8 mouse cellular contexts compared by ENCODE assay signal in genomic region chr10:83644865-83645715, GRCm38 (mm10). TPM values are rescaled to one million over a fixed set of nuclear protein-coding genes. Genes with fewer than 3 reads are reported as not detected.
A peak's percentile ranks its signal among the peaks of the same experiment; 100 is the strongest.
DNase-seq lines count a peak whose midpoint lies in the region; ATAC-seq and TF ChIP-seq lines count a peak whose summit lies in the region.

No protein-coding gene starts in this region.

- H3K36me3 ChIP-seq in spleen, adult 2 months (ENCODE audit: control insufficient read depth, insufficient read depth, low read length) = no peaks in the 10 kb centered on the region
- 0 out of 2 replicates have a peak, but pooled peaks cover 3% of the 10 kb centered on the region for H3K36me3 ChIP-seq in embryonic facial prominence, embryonic 10.5 days (replicated peaks)
- peaks cover 2% of the 10 kb centered on the region; the same call in 1 of the 2 replicates for H3K36me3 ChIP-seq in lung, embryonic 16.5 days (ENCODE audit: control insufficient read depth, insufficient read depth, low read length)
- H3K36me3 ChIP-seq in stomach, embryonic 15.5 days = no peaks in the 10 kb centered on the region

- no peak overlapping the region for H3K4me3 ChIP-seq in spleen, adult 2 months (ENCODE audit: extremely low read depth, insufficient read depth, insufficient read length)
- 0 out of 2 replicates have a peak overlapping the region, but pooled peaks have one; percentile 11 for H3K4me3 ChIP-seq in embryonic facial prominence, embryonic 10.5 days
- H3K4me3 ChIP-seq in lung, embryonic 16.5 days (ENCODE audit: low read length) = no peak overlapping the region
- no peak overlapping the region for H3K4me3 ChIP-seq in stomach, embryonic 15.5 days (replicated peaks)

- TF ChIP-seq POLR2A in spleen, adult 2 months (IDR thresholded peaks at IDR 0.05; ENCODE audit: low read depth, low read length) = no peak

- peak overlapping the region; percentile 3; the same call in 1 of the 2 replicates for H3K4me2 ChIP-seq in lung, embryonic 16.5 days (ENCODE audit: low read depth, low read length)
- H3K4me2 ChIP-seq in stomach, embryonic 15.5 days = peak overlapping the region; percentile 72

- no peak for TF ChIP-seq CTCF in spleen, adult 2 months (IDR thresholded peaks at IDR 0.05; ENCODE audit: extremely low read depth, insufficient read depth, insufficient read length, insufficient replicate concordance)

- 0 out of 2 replicates have a peak, but pooled peaks cover 3% of the 10 kb centered on the region for H3K27me3 ChIP-seq in spleen, adult 2 months (ENCODE audit: control insufficient read depth, insufficient read depth, low read length)
- H3K27me3 ChIP-seq in embryonic facial prominence, embryonic 10.5 days (replicated peaks; ENCODE audit: low read depth, poor library complexity, severe bottlenecking) = no peaks in the 10 kb centered on the region
- no peaks in the 10 kb centered on the region for H3K27me3 ChIP-seq in lung, embryonic 16.5 days (ENCODE audit: control insufficient read depth, insufficient read depth, low read depth, low read length)
- no peaks in the 10 kb centered on the region for H3K27me3 ChIP-seq in stomach, embryonic 15.5 days (replicated peaks)

- ATAC-seq in lung, embryonic 16.5 days (ENCODE audit: low read depth) = peak; percentile 8; the same call in 1 of the 2 replicates
- peak; percentile 63 for ATAC-seq in stomach, embryonic 15.5 days (ENCODE audit: insufficient read depth, low FRiP score, low read depth)

- no peak for DNase-seq in spleen, adult 2 months (ENCODE audit: low read depth in 1 of 2, low spot score in 2 of 2)
- DNase-seq in spleen, adult 18-20 months = no peak
- DNase-seq in embryonic facial prominence, embryonic 10.5 days (ENCODE audit: low spot score) = no peak
- DNase-seq in heart, postnatal 4 days = peak; percentile 31
- DNase-seq in urinary bladder, adult 2 months (ENCODE audit: low spot score) = no peak
- DNase-seq in spleen, postnatal 4 days (ENCODE audit: low spot score in 2 of 2) = no peak

- H3K9ac ChIP-seq in lung, embryonic 16.5 days (ENCODE audit: low read length) = 0 out of 2 replicates have a peak overlapping the region, but pooled peaks have one; percentile 4
- H3K9ac ChIP-seq in stomach, embryonic 15.5 days = no peak overlapping the region

- peak overlapping the region; percentile 3; the same call in 1 of the 2 replicates for H3K27ac ChIP-seq in spleen, adult 2 months (ENCODE audit: insufficient read depth, low read length)
- peak overlapping the region; percentile 65 for H3K27ac ChIP-seq in embryonic facial prominence, embryonic 10.5 days (replicated peaks)
- peak overlapping the region; percentile 53 for H3K27ac ChIP-seq in lung, embryonic 16.5 days (ENCODE audit: low read length)
- peak overlapping the region; percentile 86 for H3K27ac ChIP-seq in stomach, embryonic 15.5 days

- H3K4me1 ChIP-seq in spleen, adult 2 months (ENCODE audit: control insufficient read depth, insufficient read depth, insufficient read length) = peaks cover 3% of the 10 kb centered on the region
- H3K4me1 ChIP-seq in embryonic facial prominence, embryonic 10.5 days = peaks cover 46% of the 10 kb centered on the region
- H3K4me1 ChIP-seq in lung, embryonic 16.5 days (replicated peaks; ENCODE audit: control insufficient read depth, insufficient read depth, low read length) = peaks cover 33% of the 10 kb centered on the region
- peaks cover 21% of the 10 kb centered on the region for H3K4me1 ChIP-seq in stomach, embryonic 15.5 days

- 47% methylated on average over 16 of the region's 16 CpGs for WGBS in spleen, adult 2 months
- WGBS in embryonic facial prominence, embryonic 10.5 days = 69% methylated on average over 16 of the region's 16 CpGs
- 48% methylated on average over 16 of the region's 16 CpGs for WGBS in lung, embryonic 16.5 days
- 49% methylated on average over 16 of the region's 16 CpGs for WGBS in stomach, embryonic 15.5 days

- no peaks in the 10 kb centered on the region for H3K9me3 ChIP-seq in embryonic facial prominence, embryonic 10.5 days
- H3K9me3 ChIP-seq in lung, embryonic 16.5 days (ENCODE audit: control insufficient read depth, low read length) = no peaks in the 10 kb centered on the region
- H3K9me3 ChIP-seq in stomach, embryonic 15.5 days = no peaks in the 10 kb centered on the region

RNA-seq across cellular contexts. Expression of gene Appl2, which starts 3.4 kb away (rescaled TPM):
- 11.7 and 12.6 TPM in 2 replicates for polyA plus RNA-seq in spleen, adult 2 months (2012; rRNA removed)
- 39.6 and 40.6 TPM in 2 replicates for polyA plus RNA-seq in embryonic facial prominence, embryonic 10.5 days (2016; fragmentation: Nextera tagmentation; extraction: Ambion mirVana)
- 10 to 100 TPM; 31.6 to 35.5 TPM for total RNA-seq in heart, postnatal 4 days (2021)
- polyA plus RNA-seq in lung, embryonic 16.5 days (2015; fragmentation: Nextera tagmentation; extraction: Ambion mirVana) = 53.8 and 55.6 TPM in 2 replicates
- 61.4 and 70.1 TPM in 2 replicates for polyA plus RNA-seq in stomach, embryonic 15.5 days (2015; fragmentation: Nextera tagmentation; extraction: Ambion mirVana)
- polyA plus RNA-seq in urinary bladder, adult 2 months (2012; rRNA removed) = 33.1 and 49.3 TPM in 2 replicates

Comparison
In these comparisons a context has a peak if more than half of its experiments do, and no peak if none do; other contexts are left out.
1. H3K27ac ChIP-seq: peak in every context shown above with its lines; median percentile 86 in stomach, embryonic 15.5 days; 65 in embryonic facial prominence, embryonic 10.5 days; 53 in lung, embryonic 16.5 days; 3 in spleen, adult 2 months.